ENCODE assay signal across 16 mouse cellular contexts in the genomic region with DNA sequence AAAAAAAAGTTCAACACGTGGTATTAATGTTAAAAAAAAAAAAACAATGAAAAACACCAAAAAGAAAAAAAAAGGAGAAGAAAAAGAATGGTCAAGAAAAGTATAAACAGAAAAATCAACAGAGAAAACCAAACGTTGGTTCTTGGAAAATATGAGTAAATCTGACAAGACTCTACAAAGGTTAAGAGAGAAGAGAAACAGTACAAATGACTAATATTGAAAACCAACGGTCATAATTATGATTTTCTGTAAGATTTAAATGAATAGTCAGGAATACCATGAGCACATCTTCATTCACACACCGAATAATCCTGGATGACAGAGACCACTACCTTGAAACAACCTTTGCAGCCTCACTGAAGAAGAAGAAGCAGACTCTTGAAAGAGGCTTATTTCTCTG. TPM values are rescaled to one million over a fixed set of nuclear protein-coding genes. Genes with fewer than 3 reads are reported as not detected.
DNase-seq lines count a peak whose midpoint lies in the region; TF ChIP-seq lines count a peak whose summit lies in the region.
"Had no signal": no experiment of that assay in that cellular context is flagged by ENCODE, and none has a peak within 500 bp of the region (broad histone marks: within the 10 kb centered on the region; RNA-seq: fewer than 3 reads in every experiment).

No protein-coding gene starts in this region.

- no peaks in the 10 kb centered on the region for H3K27me3 ChIP-seq in CH12.LX (replicated peaks)

- peak; percentile 27 for DNase-seq in CH12.LX (ENCODE audit: extremely low read depth)
- no peak for DNase-seq in urinary bladder, postnatal 4 days (ENCODE audit: low spot score in 2 of 2)
- DNase-seq: adrenal gland, adult 2 months; adrenal gland, adult 8-10 months; adrenal gland, postnatal 10 days; adrenal gland, postnatal 14 days; adrenal gland, postnatal 25 days; adrenal gland, postnatal 36 days; B cell, adult 2 months; cerebellum, adult 11 months; cerebellum, adult 11-12 months; cerebellum, adult 18-20 months; cerebellum, adult 2 months; cerebellum, adult 8-10 months had no signal

- TF ChIP-seq POLR2A in CH12.LX (IDR thresholded peaks at IDR 0.05; ENCODE audit: low read depth, low read length) = no peak

- H3K79me2 ChIP-seq in CH12.LX (replicated peaks; ENCODE audit: control insufficient read depth, extremely low read depth, insufficient read depth, poor library complexity, severe bottlenecking) = no peaks in the 10 kb centered on the region

- dilution Hi-C loops in CH12.LX (cut with MboI; ENCODE audit: extremely low pct_ligation_motif_present, extremely low pct_unique_long_range_greater_than_20kb, low sequenced_read_pairs) = no loop called here

- no peak for TF ChIP-seq RAD21 in CH12.LX (IDR thresholded peaks at IDR 0.05; ENCODE audit: low read depth, low read length)

- H3K27ac ChIP-seq in CH12.LX (ENCODE audit: insufficient read depth, low read depth) = no peak overlapping the region

- no peak overlapping the region for H3K9ac ChIP-seq in CH12.LX (ENCODE audit: insufficient read depth, low read depth)

- TF ChIP-seq CTCF in CH12.LX (conservative IDR thresholded peaks at IDR 0.05 in 1 of 2, IDR thresholded peaks at IDR 0.05 in 1 of 2; ENCODE audit: low read depth in 2 of 2, low read length in 2 of 2) = no peak

- no peak overlapping the region for H3K4me2 ChIP-seq in CH12.LX (ENCODE audit: insufficient read depth, low read depth, poor library complexity, severe bottlenecking)

- H3K4me3 ChIP-seq in CH12.LX (replicated peaks in 1 of 3; ENCODE audit: low read depth in 2 of 3, low read length in 2 of 3, poor library complexity in 1 of 3) = no peak overlapping the region

- H3K4me1 ChIP-seq in CH12.LX (ENCODE audit: control insufficient read depth in 1 of 2, insufficient read depth in 2 of 2) = peaks cover 0 to 12% of the 10 kb centered on the region in 2 experiments; a peak in 1 of 4 replicates

- in situ Hi-C loops in CH12.LX (cut with MboI; ENCODE audit: low pct_ligation_motif_present, low pct_unique_long_range_greater_than_20kb, low sequenced_read_pairs) = no loop called here

- peak; percentile 92 for TF ChIP-seq EP300 in CH12.LX (IDR thresholded peaks at IDR 0.05; ENCODE audit: low read length)

- no peaks in the 10 kb centered on the region for H3K36me3 ChIP-seq in CH12.LX (replicated peaks in 1 of 2; ENCODE audit: control insufficient read depth in 1 of 2, insufficient read depth in 1 of 2, low read length in 1 of 2)
- H3K36me3 ChIP-seq: G1E had no signal

- no peaks in the 10 kb centered on the region for H3K9me3 ChIP-seq in CH12.LX (replicated peaks; ENCODE audit: low read length)
- H3K9me3 ChIP-seq: G1E had no signal

TF ChIP-seq in CH12.LX, 34 proteins besides CTCF, POLR2A, EP300 and RAD21:
- peak; percentile 40; the same call in 1 of the 2 replicates for TF ChIP-seq ETS1 (conservative IDR thresholded peaks at IDR 0.05; ENCODE audit: low read depth, low read length)
- 0 out of 2 replicates have a peak, but pooled peaks have one; percentile 25 for TF ChIP-seq MEF2A (IDR thresholded peaks at IDR 0.05; ENCODE audit: borderline replicate concordance, low read depth, low read length)
- TF ChIP-seq JUN (IDR thresholded peaks at IDR 0.05; ENCODE audit: insufficient read depth, low read depth, low read length) = peak; percentile 94
- no peak for TF ChIP-seq CHD2 (IDR thresholded peaks at IDR 0.05; ENCODE audit: low read length)
- TF ChIP-seq IRF4 (IDR thresholded peaks at IDR 0.05; ENCODE audit: low read depth, low read length) = peak; percentile 89
- TF ChIP-seq ZNF384 (IDR thresholded peaks at IDR 0.05; ENCODE audit: low read depth, low read length) = peak; percentile 86
- no peak for TF ChIP-seq BHLHE40 (IDR thresholded peaks at IDR 0.05; ENCODE audit: low read depth, low read length)
- peak; percentile 97 for TF ChIP-seq JUND (conservative IDR thresholded peaks at IDR 0.05; ENCODE audit: low read depth, low read length)
- TF ChIP-seq MAX (IDR thresholded peaks at IDR 0.05; ENCODE audit: low read length) = no peak

RNA-seq across cellular contexts. Expression of a gene that starts 34.2 kb away (rescaled TPM):
- 0.04 TPM in 1 of 2 replicates, not detected in the other for total RNA-seq in CH12.LX (2012; rRNA removed)
- not detected in 2 replicates for total RNA-seq in CH12.LX (2014; rRNA removed)
- polyA plus RNA-seq in CH12.LX (2012; ENCODE audit: insufficient read length, low read depth) = 0.12 and 0.23 TPM in 2 replicates
- total RNA-seq: MEL had no signal
- polyA plus RNA-seq: G1E had no signal
